Mouse (Mus musculus) sigmoid colon, adult 10 weeks (tissue): ENCODE measurements around the gene Hscb. TPM values are rescaled to one million over a fixed set of nuclear protein-coding genes. Genes with fewer than 3 reads are reported as not detected.

Source experiments
- polyA plus RNA-seq: library from polyadenylated mRNA; stranded (reverse); fragments of 350-450 nt; fragmentation: Illumina TruSeq; extraction: RNeasy Lipid Tissue Mini Kit (QIAGEN cat#74804); gene quantifications from one replicate; pipeline ENCODE4 v1.2.3, GENCODE M21; 2014; ENCODE audit warnings: low read depth, low replicate concordance

The Hscb gene
- 55.9 TPM for polyA plus RNA-seq

DNA sequence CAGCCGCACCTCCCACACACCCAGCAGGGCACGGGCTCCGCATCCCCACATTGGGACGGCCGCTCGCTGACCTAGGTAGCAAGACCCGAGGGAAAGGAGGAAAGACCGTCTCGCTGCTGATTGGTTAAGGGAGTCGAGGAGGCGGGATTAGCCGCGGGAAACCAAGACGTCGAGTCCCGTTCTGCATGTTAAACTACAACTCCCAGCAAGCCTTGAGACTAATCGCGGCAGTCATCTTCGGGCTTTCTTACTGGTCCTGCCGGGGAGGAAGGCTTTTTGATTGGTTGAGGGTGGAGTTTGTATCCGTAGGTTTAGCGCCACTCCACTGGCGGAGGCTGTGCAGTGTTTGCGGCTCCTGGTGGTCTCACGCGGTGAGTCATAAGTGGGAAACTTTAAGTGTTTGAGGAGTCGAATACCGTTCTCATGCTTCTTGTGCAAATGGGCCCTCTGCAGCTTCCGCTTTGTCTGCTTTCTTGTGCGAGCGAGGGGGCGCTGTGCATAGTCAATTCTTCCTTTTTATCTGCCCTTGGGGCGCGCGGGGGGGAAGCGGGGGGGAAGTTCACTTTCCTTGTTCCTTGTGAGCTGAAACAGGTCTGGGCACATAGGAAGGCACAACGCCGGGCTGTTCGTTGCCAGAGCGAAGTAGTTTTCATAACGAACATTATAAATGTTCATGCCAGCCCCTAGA is at the start of gene Hscb, which contains the start of gene Chek2:
Hscb (minus strand) TSS at position 100 of the 688 bp plus-strand sequence.
Chek2 (plus strand) TSS at position 302 of the 688 bp plus-strand sequence.

DNA sequence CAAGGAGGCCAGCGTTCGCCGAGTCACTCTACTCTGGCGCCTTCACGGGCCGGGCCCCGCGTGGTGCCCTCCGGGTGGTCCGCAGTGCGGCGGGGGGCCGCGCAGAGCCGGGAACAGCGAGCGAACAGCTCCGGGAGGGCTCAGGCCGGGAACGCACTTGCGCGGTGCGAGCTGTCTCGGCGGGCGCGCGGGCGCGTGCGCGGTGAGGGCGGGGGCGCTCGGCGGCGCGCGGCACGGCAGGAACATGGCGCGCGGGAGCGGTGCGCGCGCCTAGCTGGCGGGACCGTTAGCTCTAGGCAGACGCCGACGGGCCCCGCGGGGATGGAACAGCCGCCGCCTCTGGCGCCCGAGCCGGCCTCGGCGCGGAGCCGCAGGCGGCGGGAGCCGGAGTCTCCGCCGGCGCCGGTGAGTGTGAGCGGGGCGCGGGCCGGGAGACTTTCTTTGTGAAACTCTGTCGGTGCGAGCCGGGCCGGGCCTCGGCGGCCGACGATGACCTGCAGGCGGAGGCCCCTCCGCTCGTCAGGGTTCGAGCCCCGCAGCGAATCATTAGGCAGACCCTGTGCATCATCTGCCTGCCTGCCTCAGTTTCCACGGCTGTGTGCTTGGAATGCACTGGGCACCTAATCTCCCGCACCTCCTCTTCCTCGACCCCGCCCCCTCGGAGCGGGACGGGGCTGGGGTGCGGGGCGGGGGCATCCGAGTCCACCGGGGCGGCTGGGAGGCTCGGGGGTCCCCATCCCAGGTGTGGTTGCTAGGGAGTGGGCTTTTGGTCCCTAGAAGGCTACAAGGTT is 40.2 kb upstream of the Hscb start, which contains the start of gene Ttc28:
Ttc28 (plus strand) TSS at position 220 of the 791 bp plus-strand sequence.

DNA sequence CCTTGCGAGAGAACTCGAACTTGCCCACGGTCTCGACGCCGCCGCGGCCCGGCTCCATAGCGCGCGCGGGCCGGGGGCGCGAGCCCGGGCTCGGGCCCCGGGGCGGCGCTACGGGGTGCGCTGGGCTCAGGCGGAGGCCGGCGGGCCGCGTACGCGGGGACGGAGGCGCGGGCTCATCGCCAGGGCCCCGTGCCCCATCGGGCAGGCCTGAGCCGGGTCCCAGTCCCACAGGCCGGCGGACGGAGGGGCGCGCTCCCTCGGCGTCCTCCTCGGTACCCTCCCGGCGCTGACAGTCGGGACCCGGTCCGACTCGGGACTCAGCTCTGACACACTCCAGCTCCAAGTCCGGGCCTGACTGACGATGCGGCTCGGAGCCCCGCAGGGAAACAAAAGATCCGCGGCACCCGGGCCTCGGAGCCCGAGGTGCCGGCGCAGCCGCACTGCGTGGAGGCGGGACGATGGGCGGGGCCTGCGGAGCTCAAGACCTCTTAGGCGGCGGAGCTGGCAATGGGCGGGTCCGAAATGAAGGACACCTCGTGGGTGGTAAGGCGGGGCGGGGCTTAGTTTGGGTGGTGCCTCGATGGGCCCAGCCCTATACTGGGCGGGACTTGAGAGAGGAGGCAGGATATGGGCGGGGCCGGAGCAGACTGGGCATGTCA is 29.8 kb downstream of the Hscb start, which contains the start of gene Ulk1:
Ulk1 (minus strand) TSS at position 431 of the 659 bp plus-strand sequence.

GRCm38 (mm10) chr5:110779998-110780760 is 59.4 kb downstream of the Hscb start, which contains the start of gene Pus1:
TSS of gene Pus1 (minus strand) at chr5:110780659.

Other genes with a start within 250 kb of the Hscb start
- gene Noc4l, start 186.4 kb downstream of the Hscb start, polyA plus RNA-seq: 2.0 TPM
- 5.2 TPM for gene Ddx51, start 186.3 kb downstream of the Hscb start, polyA plus RNA-seq
- gene Ep400, start 69.1 kb downstream of the Hscb start, polyA plus RNA-seq: 19.9 TPM
- gene Pus1, start 59.1 kb downstream of the Hscb start, polyA plus RNA-seq: 0.47 TPM
- gene Ulk1, start 29.7 kb downstream of the Hscb start, polyA plus RNA-seq: 6.6 TPM
- 18.7 TPM for gene Chek2, start 202 bp upstream of the Hscb start, polyA plus RNA-seq
- gene Ttc28, start 40.0 kb upstream of the Hscb start, polyA plus RNA-seq: 1.5 TPM